Mouse (Mus musculus): ENCODE measurements around the gene Vmn2r51. TPM values are rescaled to one million over a fixed set of nuclear protein-coding genes. Genes with fewer than 3 reads are reported as not detected.
"Not testable (repeated sequence)": the region's sequence is repeated elsewhere in the genome, so short reads cannot be mapped to it uniquely, and the experiment has no call there.

Gene Vmn2r51
- total RNA-seq (2021) = not detected

DNA sequence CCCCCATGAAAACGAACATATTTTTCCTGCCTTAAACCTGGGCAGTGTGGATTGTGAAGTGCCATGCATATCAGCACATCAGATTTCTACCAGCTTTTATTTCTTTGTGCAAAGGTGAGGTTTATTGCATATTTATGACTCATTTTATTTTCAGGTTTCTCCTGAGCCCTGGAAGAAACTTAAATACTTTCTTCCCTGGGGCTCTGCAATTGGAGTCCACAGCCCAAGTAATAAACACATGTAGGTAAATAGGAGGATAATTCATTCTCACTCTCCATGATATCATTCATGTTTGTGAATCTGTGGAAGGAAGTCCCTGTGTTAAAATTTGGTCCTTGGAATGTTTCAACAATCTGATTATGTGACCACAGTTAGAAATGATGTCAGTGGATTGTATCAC is at the start of gene Vmn2r51:
Vmn2r51 (minus strand) TSS at position 101 of the 400 bp plus-strand sequence.
- not testable (repeated sequence) for DNase-seq

DNA sequence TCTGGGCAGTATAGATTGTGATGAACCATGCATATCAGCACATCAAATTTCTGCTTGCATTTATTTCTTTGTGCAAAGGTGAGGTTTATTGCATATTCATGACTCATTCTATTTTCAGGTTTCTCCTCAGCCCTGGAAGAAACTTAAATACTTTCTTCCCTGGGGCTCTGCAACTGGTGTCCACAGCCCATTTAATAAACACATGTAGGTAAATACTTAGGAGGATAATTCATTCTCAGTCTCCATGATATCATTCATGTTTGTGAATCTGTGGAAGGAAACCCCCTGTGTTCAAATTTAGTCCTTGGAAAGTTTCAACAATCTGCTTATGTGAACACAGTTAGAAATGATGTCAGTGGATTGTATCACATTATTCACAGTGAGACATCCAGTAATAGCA is 52.3 kb downstream of the Vmn2r51 start, which contains the start of gene Vmn2r50:
Vmn2r50 (minus strand) TSS at position 101 of the 400 bp plus-strand sequence.
- not testable (repeated sequence) for DNase-seq

Other genes starting within 250 kb of the Vmn2r51 start
- not detected for gene Vmn2r48, start 152.2 kb downstream of the Vmn2r51 start, total RNA-seq (2021)
- gene Vmn2r49, start 113.5 kb downstream of the Vmn2r51 start, total RNA-seq (2021) = not detected
- not detected for gene Vmn2r50, start 52.4 kb downstream of the Vmn2r51 start, total RNA-seq (2021)
- gene Vmn2r52, start 70.8 kb upstream of the Vmn2r51 start, total RNA-seq (2021) = not detected
- gene Vmn1r66, start 172.3 kb upstream of the Vmn2r51 start, total RNA-seq (2021) = not detected